Mouse (Mus musculus): ENCODE measurements around the gene Olfr330. TPM values are rescaled to one million over a fixed set of nuclear protein-coding genes. Genes with fewer than 3 reads are reported as not detected.
"Not testable (repeated sequence)": the region's sequence is repeated elsewhere in the genome, so short reads cannot be mapped to it uniquely, and the experiment has no call there.

Gene Olfr330
- polyA plus RNA-seq (2012) = not detected in 2 replicates

DNA sequence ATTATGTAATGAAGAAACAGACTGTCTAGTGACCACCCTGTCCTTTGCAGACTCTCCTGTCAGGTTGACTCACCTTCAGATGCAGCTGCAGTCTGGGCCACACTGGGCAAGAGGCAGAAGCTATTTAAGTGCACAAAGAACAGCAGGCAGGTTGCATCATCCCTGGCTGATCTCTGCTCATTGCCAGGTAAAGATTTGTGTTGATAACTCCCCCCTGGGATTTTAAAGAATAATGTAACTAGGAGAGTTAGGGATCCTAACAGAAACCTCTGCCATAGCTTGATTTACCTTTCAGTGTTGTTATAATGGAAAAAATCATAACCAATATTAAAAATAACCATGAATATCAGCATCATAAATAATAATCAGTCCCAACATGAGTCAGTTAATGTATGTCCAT is at the start of gene Olfr330:
Olfr330 (minus strand) TSS at position 101 of the 400 bp plus-strand sequence.
- not testable (repeated sequence) for H3K9me3 ChIP-seq (ENCODE audit: control insufficient read depth, low read length); H3K36me3 ChIP-seq (ENCODE audit: control insufficient read depth); H3K4me3 ChIP-seq (replicated peaks); H3K4me1 ChIP-seq (ENCODE audit: control insufficient read depth); H3K27me3 ChIP-seq (ENCODE audit: control insufficient read depth)

DNA sequence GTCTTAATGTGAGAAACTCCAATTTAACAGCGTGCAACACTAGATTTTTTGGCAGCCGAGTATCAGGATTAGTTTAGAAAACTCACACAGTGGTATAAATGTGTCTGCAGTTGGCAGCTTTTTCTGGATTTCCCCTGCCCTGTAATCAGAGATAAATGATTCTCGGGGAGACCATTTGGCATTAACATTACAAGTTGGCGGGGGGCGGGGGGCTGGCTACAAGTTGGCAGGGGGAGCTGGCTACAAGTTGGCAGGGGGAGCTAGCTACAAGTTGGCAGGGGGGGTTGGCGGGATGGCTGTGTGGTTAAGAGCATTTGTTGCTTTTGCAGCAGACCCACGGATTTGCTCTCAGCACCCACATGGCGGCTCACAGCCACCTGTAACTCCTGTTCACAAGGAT is 44.0 kb upstream of the Olfr330 start:
- no peak overlapping the region for H3K4me3 ChIP-seq (replicated peaks)
- H3K4me1 ChIP-seq (ENCODE audit: control insufficient read depth) = no peaks in the 10 kb centered on the region
- no peaks in the 10 kb centered on the region for H3K9me3 ChIP-seq (ENCODE audit: control insufficient read depth, low read length)
- peaks cover 2% of the 10 kb centered on the region; the same call in 1 of the 2 replicates for H3K27me3 ChIP-seq (ENCODE audit: control insufficient read depth)
- no peaks in the 10 kb centered on the region for H3K36me3 ChIP-seq (ENCODE audit: control insufficient read depth)
- TF ChIP-seq TAL1 (IDR thresholded peaks at IDR 0.05; ENCODE audit: low read length) (no peak), GATA1 (IDR thresholded peaks at IDR 0.05; ENCODE audit: low read length) (no peak)

DNA sequence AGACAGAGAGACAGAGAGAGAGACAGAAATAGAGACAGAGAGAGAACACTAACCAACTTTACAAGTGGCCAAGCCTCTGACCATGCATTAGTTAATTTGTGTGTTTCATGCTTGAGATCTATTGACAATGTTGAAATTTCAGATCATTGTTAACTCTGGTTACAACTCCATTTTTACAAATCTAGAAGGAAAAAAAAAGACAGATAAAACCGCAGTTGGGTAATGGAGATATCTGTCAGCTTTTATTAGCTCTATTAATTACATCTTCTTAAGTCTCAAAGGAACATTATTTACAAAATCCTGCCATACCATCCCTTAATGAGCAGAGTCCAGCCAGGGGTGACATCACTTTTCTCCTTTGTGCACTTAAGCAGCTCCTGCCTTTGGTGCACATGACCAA is 42.8 kb upstream of the Olfr330 start, which contains the start of gene Olfr325:
Olfr325 (plus strand) TSS at position 301 of the 400 bp plus-strand sequence.
- Histone ChIP-seq H3K9me3 (ENCODE audit: control insufficient read depth, low read length) (peaks cover 4% of the 10 kb centered on the region), H3K27me3 (ENCODE audit: control insufficient read depth) (peaks cover 2% of the 10 kb centered on the region; the same call in 1 of the 2 replicates), H3K4me3 (replicated peaks) (no peak within 1 kb of the TSS), H3K36me3 (ENCODE audit: control insufficient read depth) (no peaks in the 10 kb centered on the region), H3K4me1 (ENCODE audit: control insufficient read depth) (no peaks in the 10 kb centered on the region)
- TF ChIP-seq TAL1 (IDR thresholded peaks at IDR 0.05; ENCODE audit: low read length) = no peak
- TF ChIP-seq GATA1 (IDR thresholded peaks at IDR 0.05; ENCODE audit: low read length) = no peak

DNA sequence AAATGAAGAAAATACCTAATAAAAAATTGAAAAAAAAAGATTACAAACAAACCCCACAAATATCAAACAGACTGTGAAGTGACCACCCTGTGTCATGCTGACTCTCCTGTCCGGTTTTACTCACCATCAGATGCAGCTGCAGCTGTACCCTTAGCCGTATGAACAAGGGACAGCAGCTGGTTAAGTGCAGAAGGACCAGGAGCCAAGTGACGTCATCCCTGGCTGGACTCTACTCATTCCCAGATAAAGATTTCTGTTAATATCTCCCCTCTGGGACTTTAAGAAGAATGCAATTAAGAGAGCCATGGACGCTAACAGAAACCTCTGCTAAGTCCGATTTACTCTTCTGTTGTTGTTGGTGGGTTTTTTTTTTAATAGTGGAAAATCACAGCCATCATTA is 35.8 kb upstream of the Olfr330 start, which contains the start of gene Olfr224:
Olfr224 (minus strand) TSS at position 149 of the 400 bp plus-strand sequence.
- TF ChIP-seq GATA1 (IDR thresholded peaks at IDR 0.05; ENCODE audit: low read length) = no peak
- H3K36me3 ChIP-seq (ENCODE audit: control insufficient read depth) = no peaks in the 10 kb centered on the region
- no peak within 1 kb of the TSS for H3K4me3 ChIP-seq (replicated peaks)
- H3K9me3 ChIP-seq (ENCODE audit: control insufficient read depth, low read length) = peaks cover 4% of the 10 kb centered on the region
- no peaks in the 10 kb centered on the region for H3K4me1 ChIP-seq (ENCODE audit: control insufficient read depth)
- H3K27me3 ChIP-seq (ENCODE audit: control insufficient read depth) = no peaks in the 10 kb centered on the region

DNA sequence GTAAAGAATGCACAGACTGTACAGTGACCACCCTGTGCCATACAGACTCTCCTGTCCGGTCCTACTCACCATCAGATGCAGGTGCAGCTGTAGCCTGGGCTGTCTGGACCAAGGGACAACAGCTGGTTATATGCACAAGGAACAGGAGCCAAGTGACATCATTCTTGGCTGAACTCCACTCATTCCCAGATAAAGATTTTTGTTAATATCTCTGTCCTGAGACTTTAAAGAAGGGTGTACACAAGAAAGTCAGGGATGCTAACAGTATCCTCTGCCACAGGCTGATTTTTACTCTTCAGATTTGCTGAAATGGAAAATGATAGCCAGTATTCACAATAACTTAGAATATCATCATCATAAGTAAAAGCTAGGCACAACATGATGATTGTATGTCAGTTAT is 20.9 kb upstream of the Olfr330 start, which contains the start of gene Olfr328:
Olfr328 (minus strand) TSS at position 101 of the 400 bp plus-strand sequence.
- Histone ChIP-seq H3K36me3 (ENCODE audit: control insufficient read depth) (no peaks in the 10 kb centered on the region), H3K4me1 (ENCODE audit: control insufficient read depth) (no peaks in the 10 kb centered on the region), H3K9me3 (ENCODE audit: control insufficient read depth, low read length) (no peaks in the 10 kb centered on the region), H3K27me3 (ENCODE audit: control insufficient read depth) (no peaks in the 10 kb centered on the region), H3K4me3 (replicated peaks) (no peak within 1 kb of the TSS)
- TF ChIP-seq TAL1 (IDR thresholded peaks at IDR 0.05; ENCODE audit: low read length) (no peak), GATA1 (IDR thresholded peaks at IDR 0.05; ENCODE audit: low read length) (no peak)

DNA sequence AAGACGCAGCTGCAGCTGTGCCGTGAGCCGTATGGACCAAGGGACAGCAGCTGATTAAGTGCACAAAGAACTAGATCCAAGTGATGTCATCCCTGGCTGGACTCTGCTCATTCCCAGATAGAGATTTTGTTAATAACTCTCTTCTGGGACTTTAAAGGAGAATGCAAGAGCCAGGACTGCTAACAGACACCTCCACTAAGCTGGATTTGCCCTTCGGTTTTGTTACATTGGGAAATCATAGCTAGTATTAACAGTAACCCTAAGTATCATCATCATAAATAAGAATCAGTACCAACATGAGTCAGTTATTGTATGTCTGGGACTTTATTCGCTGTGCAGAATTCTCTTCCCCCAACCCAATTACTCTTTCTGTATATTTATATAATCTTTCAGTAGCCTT is 11.7 kb upstream of the Olfr330 start, which contains the start of gene Olfr329-ps:
Olfr329-ps (minus strand) TSS at position 101 of the 400 bp plus-strand sequence.
- Histone ChIP-seq H3K27me3 (ENCODE audit: control insufficient read depth) (no peaks in the 10 kb centered on the region), H3K36me3 (ENCODE audit: control insufficient read depth) (no peaks in the 10 kb centered on the region), H3K4me1 (ENCODE audit: control insufficient read depth) (no peaks in the 10 kb centered on the region), H3K4me3 (replicated peaks) (no peak within 1 kb of the TSS), H3K9me3 (ENCODE audit: control insufficient read depth, low read length) (no peaks in the 10 kb centered on the region)
- TF ChIP-seq TAL1 (IDR thresholded peaks at IDR 0.05; ENCODE audit: low read length) (no peak), GATA1 (IDR thresholded peaks at IDR 0.05; ENCODE audit: low read length) (no peak)

DNA sequence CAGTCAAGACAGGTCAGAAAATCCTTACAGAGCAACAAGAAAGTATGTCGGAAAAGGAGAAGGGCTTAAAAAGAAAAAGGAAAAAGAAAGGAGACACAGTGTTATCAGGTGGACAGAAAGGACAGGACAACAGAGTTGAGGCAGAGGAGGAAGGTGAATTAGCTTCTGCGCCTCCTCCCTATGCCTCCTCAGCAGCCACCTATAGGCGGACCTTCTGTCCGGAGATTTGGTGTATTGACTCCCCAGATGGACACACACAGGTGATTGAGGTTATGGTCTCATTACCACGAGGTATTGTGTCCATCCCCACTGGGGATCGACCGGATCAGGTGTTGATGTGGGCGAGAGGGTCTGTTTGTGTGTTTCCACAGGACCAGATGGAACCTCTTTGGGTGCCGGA is 14.9 kb downstream of the Olfr330 start:
- H3K36me3 ChIP-seq (ENCODE audit: control insufficient read depth); H3K4me1 ChIP-seq (ENCODE audit: control insufficient read depth); H3K27me3 ChIP-seq (ENCODE audit: control insufficient read depth); H3K4me3 ChIP-seq (replicated peaks); H3K9me3 ChIP-seq (ENCODE audit: control insufficient read depth, low read length): not testable (repeated sequence)

DNA sequence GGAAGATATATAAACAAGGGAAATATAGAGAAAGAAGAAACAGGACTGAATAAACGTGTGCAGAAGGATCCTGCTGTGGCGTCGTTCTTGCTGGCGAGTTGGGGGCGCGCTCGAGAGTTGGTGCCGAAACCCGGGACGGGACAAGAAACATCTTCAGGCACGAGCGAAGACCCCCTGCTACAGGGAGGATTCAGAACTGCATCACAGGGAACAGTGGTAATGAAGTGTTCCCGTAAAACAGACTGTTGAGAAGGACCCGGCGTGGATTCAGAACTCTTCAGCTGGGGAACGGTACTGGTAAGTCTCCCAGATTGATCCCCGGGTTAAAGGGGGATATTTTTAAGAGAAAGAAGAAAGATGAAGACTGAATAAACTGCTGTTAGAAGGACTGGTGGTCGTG is 15.7 kb downstream of the Olfr330 start:
- H3K36me3 ChIP-seq (ENCODE audit: control insufficient read depth); H3K27me3 ChIP-seq (ENCODE audit: control insufficient read depth); H3K4me1 ChIP-seq (ENCODE audit: control insufficient read depth); H3K9me3 ChIP-seq (ENCODE audit: control insufficient read depth, low read length); H3K4me3 ChIP-seq (replicated peaks): not testable (repeated sequence)

DNA sequence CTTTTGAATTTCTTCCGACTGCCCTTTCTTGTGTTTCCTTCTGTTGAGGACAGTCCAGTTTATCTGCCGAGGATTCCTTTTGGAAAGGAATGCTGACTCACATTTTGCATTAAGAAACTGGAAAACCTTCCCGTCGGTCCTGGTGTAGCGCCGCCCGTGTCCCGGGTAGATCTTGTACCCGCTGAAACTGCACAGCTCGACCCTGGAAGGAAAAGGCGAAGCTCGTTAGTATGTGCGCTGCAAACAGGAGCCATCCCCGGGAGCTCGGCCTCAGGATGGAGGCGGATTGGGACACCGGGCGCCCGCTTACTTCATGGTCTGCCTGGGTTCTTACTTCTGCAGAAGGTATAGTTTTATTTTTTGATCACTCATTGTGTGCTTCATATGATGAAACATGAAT is 25.6 kb downstream of the Olfr330 start:
- H3K4me3 ChIP-seq (replicated peaks); H3K9me3 ChIP-seq (ENCODE audit: control insufficient read depth, low read length); H3K4me1 ChIP-seq (ENCODE audit: control insufficient read depth); H3K27me3 ChIP-seq (ENCODE audit: control insufficient read depth); H3K36me3 ChIP-seq (ENCODE audit: control insufficient read depth): not testable (repeated sequence)

DNA sequence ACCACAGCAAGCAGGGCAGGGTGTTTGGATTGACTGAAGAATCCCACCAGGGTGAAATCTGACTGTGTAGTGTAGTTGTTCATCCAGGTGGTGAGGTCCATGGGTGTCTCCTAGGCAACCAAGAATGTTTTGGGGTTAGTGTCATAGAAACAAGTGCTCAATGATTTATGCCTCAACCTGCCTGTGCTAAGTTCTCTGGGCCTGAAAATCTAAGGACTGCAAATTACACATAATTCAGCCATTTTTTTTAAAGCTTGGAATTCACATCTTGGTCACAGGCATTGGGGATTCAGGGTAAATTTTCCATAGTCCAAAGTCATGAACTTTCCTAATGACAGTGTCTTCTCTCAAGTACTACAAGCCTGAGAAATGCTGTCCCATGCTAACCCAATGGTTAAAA is 32.2 kb downstream of the Olfr330 start, which contains the start of gene Olfr331:
Olfr331 (minus strand) TSS at position 101 of the 400 bp plus-strand sequence.
- H3K27me3 ChIP-seq (ENCODE audit: control insufficient read depth); H3K9me3 ChIP-seq (ENCODE audit: control insufficient read depth, low read length); H3K4me3 ChIP-seq (replicated peaks); H3K36me3 ChIP-seq (ENCODE audit: control insufficient read depth); H3K4me1 ChIP-seq (ENCODE audit: control insufficient read depth): not testable (repeated sequence)
